Mouse (Mus musculus) neural tube, embryonic 12.5 days (tissue): Measurements from ENCODE around the gene Atmin. TPM values are rescaled to one million over a fixed set of nuclear protein-coding genes. Genes with fewer than 3 reads are reported as not detected.

Source experiments
- ATAC-seq: fragments of 200-750 bp; cut with Nextera tagmentation; 2 replicates; pipeline ENCODE4 v1.8.0; 2017; ENCODE audit warnings: low read depth, mild to moderate bottlenecking, moderate TSS enrichment, moderate library complexity; ENCODE audit not compliant: low FRiP score
- H3K27ac ChIP-seq: fragments of 300-500 bp; sonication (generic); 2 replicates; pipeline ENCODE4 v1.5.1; 2016
- H3K27me3 ChIP-seq: fragments of 300-500 bp; sonication (generic); replicated peaks from 2 replicates; pipeline ENCODE4 v1.6.1; 2016; ENCODE audit warnings: mild to moderate bottlenecking
- H3K36me3 ChIP-seq: fragments of 300-500 bp; sonication (generic); 2 replicates; pipeline ENCODE4 v1.6.1; 2016; ENCODE audit warnings: mild to moderate bottlenecking
- H3K4me1 ChIP-seq: fragments of 300-500 bp; sonication (generic); 2 replicates; pipeline ENCODE4 v1.6.1; 2016
- H3K4me2 ChIP-seq: fragments of 300-500 bp; sonication (generic); replicated peaks from 2 replicates; pipeline ENCODE4 v1.6.1; 2016; ENCODE audit warnings: mild to moderate bottlenecking
- H3K4me3 ChIP-seq: fragments of 300-500 bp; sonication (generic); 2 replicates; pipeline ENCODE4 v1.5.1; 2016
- H3K9ac ChIP-seq: fragments of 300-500 bp; sonication (generic); 2 replicates; pipeline ENCODE4 v1.6.1; 2016; ENCODE audit warnings: mild to moderate bottlenecking
- H3K9me3 ChIP-seq: fragments of 300-500 bp; sonication (generic); 2 replicates; pipeline ENCODE4 v1.6.1; 2016; ENCODE audit warnings: mild to moderate bottlenecking
- WGBS: fragments of 180-500 bp; shearing (Covaris S2); methylation state at CpG from one replicate; pipeline ENCODE4 v1.1.7; 2016; 5-methylcytosine and 5-hydroxymethylcytosine counted together
- polyA plus RNA-seq: library from polyadenylated mRNA; unstranded; fragments of >200 nt; fragmentation: Nextera tagmentation; extraction: Ambion mirVana; gene quantifications from 2 replicates; pipeline ENCODE4 v1.2.1, GENCODE M21; 2016

The Atmin gene
- polyA plus RNA-seq = 21.5 and 22.9 TPM in 2 replicates

DNA sequence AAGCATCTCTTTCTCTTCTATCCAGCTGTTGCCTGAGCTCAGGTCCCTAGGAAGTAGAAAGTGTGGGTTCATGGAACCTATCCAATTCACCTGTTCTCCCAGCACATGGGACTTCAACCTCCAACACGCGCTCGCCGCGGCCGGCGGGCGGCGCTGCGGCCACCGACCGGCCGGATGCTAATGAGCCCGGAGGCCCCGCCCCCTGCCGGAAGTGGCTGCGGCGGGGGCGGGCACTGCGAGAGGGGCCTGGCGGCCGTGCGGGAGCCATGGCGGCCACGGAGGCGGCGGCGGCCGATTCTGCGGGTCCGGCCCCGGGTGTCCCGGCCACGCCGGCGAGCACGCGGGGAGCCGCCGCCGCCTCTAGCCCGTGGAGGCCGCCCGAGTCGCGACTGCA lies at the start of gene Atmin:
Gene Atmin, plus strand, starts transcription at position 233 of the 394 bp plus-strand sequence.
- Histone ChIP-seq H3K4me2 (peak within 1 kb of the TSS; percentile 98), H3K36me3 (no peaks in the 10 kb centered on the region), H3K27me3 (no peaks in the 10 kb centered on the region), H3K27ac (0 out of 2 replicates have a peak within 1 kb of the TSS, but pooled peaks have one; percentile 7), H3K9me3 (no peaks in the 10 kb centered on the region), H3K4me1 (peaks cover 20% of the 10 kb centered on the region), H3K9ac (peak within 1 kb of the TSS; percentile 90), H3K4me3 (peak within 1 kb of the TSS; percentile 96)
- peak; percentile 89 for ATAC-seq
- WGBS = under 1% methylated on average over 46 of the region's 46 CpGs

GRCm38 (mm10) chr8:116893938-116894337 lies 49.3 kb upstream of the Atmin start:
- Histone ChIP-seq H3K4me3 (no peak overlapping the region), H3K9ac (no peak overlapping the region), H3K27ac (no peak overlapping the region), H3K4me2 (no peak overlapping the region), H3K4me1 (no peaks in the 10 kb centered on the region), H3K36me3 (peaks cover 16% of the 10 kb centered on the region; the same call in 1 of the 2 replicates), H3K27me3 (no peaks in the 10 kb centered on the region), H3K9me3 (no peaks in the 10 kb centered on the region)
- 94% methylated on average over 11 of the region's 11 CpGs for WGBS
- ATAC-seq = no peak

- Histone ChIP-seq H3K27me3 (no peaks in the 10 kb centered on the region), H3K4me3 (no peak overlapping the region), H3K9me3 (no peaks in the 10 kb centered on the region), H3K4me2 (no peak overlapping the region), H3K27ac (no peak overlapping the region), H3K36me3 (peaks cover 9% of the 10 kb centered on the region; the same call in 1 of the 2 replicates), H3K4me1 (no peaks in the 10 kb centered on the region), H3K9ac (no peak overlapping the region)
- ATAC-seq = no peak
- WGBS = 89% methylated on average over 6 of the region's 6 CpGs
Measured at GRCm38 (mm10) chr8:116895521-116895920, 47.7 kb upstream of the Atmin start.

GRCm38 (mm10) chr8:116904736-116905135 lies 38.5 kb upstream of the Atmin start:
- Histone ChIP-seq H3K4me1 (no peaks in the 10 kb centered on the region), H3K4me3 (no peak overlapping the region), H3K9me3 (peaks cover 6% of the 10 kb centered on the region; the same call in 1 of the 2 replicates), H3K4me2 (no peak overlapping the region), H3K36me3 (peaks cover 8% of the 10 kb centered on the region), H3K27ac (no peak overlapping the region), H3K27me3 (no peaks in the 10 kb centered on the region), H3K9ac (no peak overlapping the region)
- 94% methylated on average over 4 of the region's 4 CpGs for WGBS
- ATAC-seq = no peak

- Histone ChIP-seq H3K4me3 (no peak overlapping the region), H3K4me2 (no peak overlapping the region), H3K4me1 (no peaks in the 10 kb centered on the region), H3K9ac (no peak overlapping the region), H3K36me3 (peaks cover 14% of the 10 kb centered on the region), H3K9me3 (peaks cover 6% of the 10 kb centered on the region; the same call in 1 of the 2 replicates), H3K27ac (no peak overlapping the region), H3K27me3 (no peaks in the 10 kb centered on the region)
- WGBS = 95% methylated on average over 4 of the region's 4 CpGs
- ATAC-seq = no peak
Measured at GRCm38 (mm10) chr8:116905252-116905651, 37.9 kb upstream of the Atmin start.

GRCm38 (mm10) chr8:116905836-116906235 lies 37.4 kb upstream of the Atmin start:
- WGBS = 97% methylated on average over 4 of the region's 4 CpGs
- no peak overlapping the region for H3K9ac ChIP-seq
- H3K36me3 ChIP-seq = peaks cover 17% of the 10 kb centered on the region
- no peak overlapping the region for H3K4me2 ChIP-seq
- H3K27ac ChIP-seq = no peak overlapping the region
- no peaks in the 10 kb centered on the region for H3K4me1 ChIP-seq
- H3K27me3 ChIP-seq = no peaks in the 10 kb centered on the region
- ATAC-seq = no peak
- H3K9me3 ChIP-seq = peaks cover 6% of the 10 kb centered on the region; the same call in 1 of the 2 replicates
- H3K4me3 ChIP-seq = no peak overlapping the region

DNA sequence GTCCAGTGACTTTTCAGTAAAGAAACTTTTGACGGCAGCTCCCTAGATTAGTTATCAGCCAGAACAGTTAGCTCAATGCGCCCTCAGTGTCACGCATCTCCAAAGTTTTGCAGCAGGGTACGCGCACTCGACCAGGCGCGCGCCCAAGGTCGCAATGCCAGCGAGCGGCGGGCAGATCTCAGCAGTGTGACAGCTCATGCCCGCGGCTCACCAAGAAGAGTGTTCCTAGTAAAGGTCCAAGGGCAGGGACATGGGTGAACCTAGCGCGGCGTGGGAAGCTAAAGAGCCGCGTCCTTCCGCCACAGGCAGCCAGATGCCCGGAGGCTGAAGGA lies 22.2 kb upstream of the Atmin start:
- no peak for ATAC-seq
- Histone ChIP-seq H3K4me1 (peaks cover 10% of the 10 kb centered on the region), H3K9me3 (no peaks in the 10 kb centered on the region), H3K27me3 (no peaks in the 10 kb centered on the region), H3K4me2 (peak overlapping the region; percentile 79), H3K9ac (peak overlapping the region; percentile 55), H3K4me3 (peak overlapping the region; percentile 71), H3K36me3 (peaks cover 2% of the 10 kb centered on the region), H3K27ac (no peak overlapping the region)
- WGBS = under 1% methylated on average over 22 of the region's 22 CpGs

GRCm38 (mm10) chr8:116921337-116922059 lies 21.7 kb upstream of the Atmin start, which contains the start of the genes Cmc2 and Cenpn:
TSS of gene Cmc2 (minus strand) at chr8:116921455.
TSS of gene Cenpn (plus strand) at chr8:116921730.
- under 1% methylated on average over 57 of the region's 57 CpGs for WGBS

DNA sequence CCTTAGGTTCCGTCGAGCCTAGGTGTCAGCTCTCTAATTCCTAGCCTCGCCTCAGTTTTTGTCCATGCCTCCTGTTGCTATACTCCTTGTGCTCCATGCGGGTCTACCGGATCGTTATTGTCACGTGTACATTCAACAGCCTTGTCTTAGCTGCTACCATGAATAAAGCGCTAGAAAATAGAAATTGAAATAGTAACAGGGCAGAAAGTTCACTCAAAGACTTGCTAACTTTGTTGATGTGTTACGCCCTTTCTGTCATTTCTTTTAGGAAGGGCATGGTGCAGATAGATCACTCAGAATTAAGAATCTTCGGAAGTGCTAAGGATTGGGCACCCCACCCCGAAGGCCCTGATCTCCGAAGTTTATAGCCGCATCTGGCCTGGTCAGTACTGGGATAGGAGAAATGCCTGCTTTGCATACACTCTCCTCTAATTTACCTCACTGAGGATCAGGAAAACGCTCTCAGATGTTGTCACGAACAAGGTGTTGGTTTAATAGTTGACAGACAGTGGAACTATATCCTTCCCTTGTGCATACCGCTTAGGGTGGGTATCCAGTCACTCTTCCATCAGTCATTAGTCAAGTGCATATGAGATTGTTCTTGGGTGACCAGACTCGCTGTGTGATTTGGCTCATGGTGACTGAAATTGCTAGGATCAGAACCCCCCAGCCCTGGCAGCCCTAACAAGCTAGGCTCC lies 21.0 kb upstream of the Atmin start:
- Histone ChIP-seq H3K4me1 (peaks cover 10% of the 10 kb centered on the region), H3K9me3 (no peaks in the 10 kb centered on the region), H3K27me3 (no peaks in the 10 kb centered on the region), H3K4me2 (peak overlapping the region; percentile 79), H3K9ac (peak overlapping the region; percentile 55), H3K36me3 (peaks cover 6% of the 10 kb centered on the region; the same call in 1 of the 2 replicates), H3K4me3 (peak overlapping the region; percentile 71), H3K27ac (no peak overlapping the region)
- peak; percentile 10; the same call in 1 of the 2 replicates for ATAC-seq
- 32% methylated on average over 17 of the region's 17 CpGs for WGBS

More at GRCm38 (mm10) chr8:116921337-116922059, 21.7 kb upstream of the Atmin start, which contains the start of the genes Cmc2 and Cenpn:
- Histone ChIP-seq H3K27me3 (no peaks in the 10 kb centered on the region), H3K4me2 (peak within 1 kb of the TSS; percentile 79), H3K27ac (no peak within 1 kb of the TSS), H3K4me3 (peak within 1 kb of the TSS; percentile 71), H3K9ac (peak within 1 kb of the TSS; percentile 55), H3K9me3 (no peaks in the 10 kb centered on the region), H3K36me3 (peaks cover 6% of the 10 kb centered on the region; the same call in 1 of the 2 replicates), H3K4me1 (peaks cover 10% of the 10 kb centered on the region)
- peak; percentile 97 for ATAC-seq

GRCm38 (mm10) chr8:116923526-116923925 lies 19.7 kb upstream of the Atmin start:
- 94% methylated on average over 8 of the region's 8 CpGs for WGBS

DNA sequence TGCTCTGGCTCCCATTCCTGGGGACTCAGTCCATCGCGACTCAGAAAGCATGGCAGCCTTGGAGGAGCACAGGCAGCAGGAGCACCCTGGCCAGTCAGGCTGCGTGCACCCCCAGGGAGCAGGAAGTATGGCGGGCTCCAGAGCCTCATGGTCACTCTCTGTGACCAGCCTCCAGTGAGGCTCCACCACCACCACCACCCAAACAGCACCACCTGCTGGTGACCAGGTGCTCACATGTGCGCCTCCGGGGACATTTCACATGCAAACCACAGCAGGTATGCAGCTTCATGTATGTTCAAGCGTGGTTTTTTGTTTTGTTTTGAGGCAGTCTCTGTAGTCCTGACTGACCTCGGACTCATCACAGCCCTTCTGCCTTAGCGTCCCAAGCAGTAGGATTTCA lies 15.3 kb upstream of the Atmin start:
- Histone ChIP-seq H3K9me3 (no peaks in the 10 kb centered on the region), H3K4me1 (no peaks in the 10 kb centered on the region), H3K27ac (no peak overlapping the region), H3K9ac (no peak overlapping the region), H3K4me2 (no peak overlapping the region), H3K36me3 (peaks cover 30% of the 10 kb centered on the region), H3K27me3 (no peaks in the 10 kb centered on the region), H3K4me3 (no peak overlapping the region)
- 82% methylated on average over 9 of the region's 9 CpGs for WGBS
- ATAC-seq = no peak

More at GRCm38 (mm10) chr8:116923526-116923925, 19.7 kb upstream of the Atmin start:
- no peak overlapping the region for H3K4me2 ChIP-seq
- no peaks in the 10 kb centered on the region for H3K9me3 ChIP-seq
- no peak overlapping the region for H3K27ac ChIP-seq
- no peaks in the 10 kb centered on the region for H3K27me3 ChIP-seq
- ATAC-seq = no peak
- no peak overlapping the region for H3K4me3 ChIP-seq
- H3K9ac ChIP-seq = no peak overlapping the region
- peaks cover 10% of the 10 kb centered on the region for H3K4me1 ChIP-seq
- H3K36me3 ChIP-seq = peaks cover 16% of the 10 kb centered on the region; the same call in 1 of the 2 replicates

GRCm38 (mm10) chr8:116928588-116928987 lies 14.6 kb upstream of the Atmin start:
- ATAC-seq = no peak
- Histone ChIP-seq H3K27me3 (no peaks in the 10 kb centered on the region), H3K9ac (no peak overlapping the region), H3K36me3 (peaks cover 32% of the 10 kb centered on the region), H3K27ac (no peak overlapping the region), H3K4me2 (no peak overlapping the region), H3K9me3 (no peaks in the 10 kb centered on the region), H3K4me1 (no peaks in the 10 kb centered on the region), H3K4me3 (no peak overlapping the region)
- WGBS = 92% methylated on average over 5 of the region's 5 CpGs
